Comparison of ENCODE assay signal across 26 mouse cellular contexts in genomic region chr13:42110416-42110815, GRCm38 (mm10). TPM values are rescaled to one million over a fixed set of nuclear protein-coding genes. Genes with fewer than 3 reads are reported as not detected.
A peak's percentile ranks its signal among the peaks of the same experiment; 100 is the strongest.
DNase-seq lines count a peak whose midpoint lies in the region; ATAC-seq and TF ChIP-seq lines count a peak whose summit lies in the region.
"Had no signal": no experiment of that assay in that cellular context is flagged by ENCODE, and none has a peak within 500 bp of the region (broad histone marks: within the 10 kb centered on the region; RNA-seq: fewer than 3 reads in every experiment).

No protein-coding gene starts in this region.

- no peak overlapping the region for H3K4me3 ChIP-seq in CH12.LX (replicated peaks in 1 of 3; ENCODE audit: low read depth in 2 of 3, low read length in 2 of 3, poor library complexity in 1 of 3)
- H3K4me3 ChIP-seq: forebrain, embryonic 10.5 days; forebrain, embryonic 13.5 days; heart, embryonic 12.5 days; heart, embryonic 15.5 days; hindbrain, embryonic 10.5 days had no signal

- H3K9ac ChIP-seq in CH12.LX (ENCODE audit: insufficient read depth, low read depth): no peak overlapping the region
- H3K9ac ChIP-seq: forebrain, embryonic 13.5 days; heart, embryonic 12.5 days; heart, embryonic 15.5 days; hindbrain, embryonic 14.5 days had no signal

- no peak for TF ChIP-seq RAD21 in CH12.LX (IDR thresholded peaks at IDR 0.05; ENCODE audit: low read depth, low read length)

- H3K4me2 ChIP-seq in CH12.LX (ENCODE audit: insufficient read depth, low read depth, poor library complexity, severe bottlenecking): no peak overlapping the region
- H3K4me2 ChIP-seq: forebrain, embryonic 13.5 days; heart, embryonic 12.5 days; heart, embryonic 15.5 days; hindbrain, embryonic 14.5 days had no signal

- H3K27me3 ChIP-seq in CH12.LX (replicated peaks): no peaks in the 10 kb centered on the region
- H3K27me3 ChIP-seq: forebrain, embryonic 13.5 days; heart, embryonic 12.5 days; heart, embryonic 15.5 days; Patski had no signal

- no peak for ATAC-seq in cerebellum, adult (ENCODE audit: insufficient number of reproducible peaks, low FRiP score, low TSS enrichment)
- ATAC-seq: forebrain, embryonic 13.5 days; forebrain, embryonic 16.5 days; intestine, embryonic 16.5 days; Patski had no signal

- H3K36me3 ChIP-seq in CH12.LX (replicated peaks in 1 of 2; ENCODE audit: control insufficient read depth in 1 of 2, insufficient read depth in 1 of 2, low read length in 1 of 2): peaks cover 25 to 81% of the 10 kb centered on the region in 2 experiments
- H3K36me3 ChIP-seq: forebrain, embryonic 10.5 days; heart, embryonic 12.5 days; heart, embryonic 15.5 days; hindbrain, embryonic 10.5 days had no signal

- dilution Hi-C loops in CH12.LX (cut with MboI; ENCODE audit: extremely low pct_ligation_motif_present, extremely low pct_unique_long_range_greater_than_20kb, low sequenced_read_pairs): no loop called here

- TF ChIP-seq POLR2A in CH12.LX (IDR thresholded peaks at IDR 0.05; ENCODE audit: low read depth, low read length): no peak

- peaks cover 71% of the 10 kb centered on the region for H3K79me2 ChIP-seq in CH12.LX (replicated peaks; ENCODE audit: control insufficient read depth, extremely low read depth, insufficient read depth, poor library complexity, severe bottlenecking)

- peak; percentile 10 for DNase-seq in cerebellum, adult 9-10 months
- peak; percentile 31 for DNase-seq in CH12.LX (ENCODE audit: extremely low read depth)
- DNase-seq in induced T-regulatory cell, adult 2 months (ENCODE audit: low read depth): peak; percentile 45
- no peak for DNase-seq in gastrocnemius, postnatal 10 days
- DNase-seq in left cerebral cortex, adult 8-10 months (ENCODE audit: low spot score in 2 of 2): no peak
- DNase-seq: adrenal gland, postnatal 10 days; adrenal gland, postnatal 36 days; cerebellum, adult 11 months; cerebellum, adult 2 months; cerebellum, postnatal 10 days; cerebellum, postnatal 36 days; gastrocnemius, postnatal 14 days; heart, adult 18-20 months; heart, postnatal 10 days; heart, postnatal 36 days; kidney, adult 18-20 months had no signal

- no peak for TF ChIP-seq CTCF in CH12.LX (conservative IDR thresholded peaks at IDR 0.05 in 1 of 2, IDR thresholded peaks at IDR 0.05 in 1 of 2; ENCODE audit: low read depth in 2 of 2, low read length in 2 of 2)

- peak; percentile 88 for TF ChIP-seq EP300 in CH12.LX (IDR thresholded peaks at IDR 0.05; ENCODE audit: low read length)

- H3K27ac ChIP-seq in CH12.LX (ENCODE audit: insufficient read depth, low read depth): peak overlapping the region; percentile 66; the same call in 1 of the 2 replicates
- H3K27ac ChIP-seq: forebrain, embryonic 10.5 days; forebrain, embryonic 13.5 days; heart, embryonic 15.5 days; hindbrain, embryonic 10.5 days; hindbrain, embryonic 14.5 days had no signal

- H3K4me1 ChIP-seq in CH12.LX (ENCODE audit: control insufficient read depth in 1 of 2, insufficient read depth in 2 of 2): peaks cover 35 to 80% of the 10 kb centered on the region in 2 experiments
- H3K4me1 ChIP-seq: forebrain, embryonic 13.5 days had no signal

- in situ Hi-C loops in CH12.LX (cut with MboI; ENCODE audit: low pct_ligation_motif_present, low pct_unique_long_range_greater_than_20kb, low sequenced_read_pairs): no loop called here

- no peaks in the 10 kb centered on the region for H3K9me3 ChIP-seq in CH12.LX (replicated peaks; ENCODE audit: low read length)
- H3K9me3 ChIP-seq: forebrain, embryonic 10.5 days; forebrain, embryonic 13.5 days; heart, embryonic 12.5 days; heart, embryonic 15.5 days; hindbrain, embryonic 10.5 days had no signal

TF ChIP-seq in CH12.LX, 34 proteins besides CTCF, POLR2A, EP300 and RAD21:
- TF ChIP-seq JUN (IDR thresholded peaks at IDR 0.05; ENCODE audit: insufficient read depth, low read depth, low read length) (no peak), BHLHE40 (IDR thresholded peaks at IDR 0.05; ENCODE audit: low read depth, low read length) (0 out of 2 replicates have a peak, but pooled peaks have one; percentile 38), ETS1 (conservative IDR thresholded peaks at IDR 0.05; ENCODE audit: low read depth, low read length) (peak; percentile 28; the same call in 1 of the 2 replicates), USF1 (IDR thresholded peaks at IDR 0.05; ENCODE audit: low read depth, low read length) (no peak), ZMIZ1 (IDR thresholded peaks at IDR 0.05; ENCODE audit: low read depth, low read length) (0 out of 2 replicates have a peak, but pooled peaks have one; percentile 24), MYC (IDR thresholded peaks at IDR 0.05; ENCODE audit: low read depth, low read length) (no peak), ZKSCAN1 (IDR thresholded peaks at IDR 0.05; ENCODE audit: borderline replicate concordance, low read depth, low read length) (no peak), KAT2A (IDR thresholded peaks at IDR 0.05; ENCODE audit: insufficient replicate concordance, low read length) (no peak), NELFE (IDR thresholded peaks at IDR 0.05; ENCODE audit: low read depth, low read length) (no peak), MAZ (IDR thresholded peaks at IDR 0.05; ENCODE audit: low read depth, low read length) (no peak), ZNF384 (IDR thresholded peaks at IDR 0.05; ENCODE audit: low read depth, low read length) (no peak), POLR2AphosphoS2 (IDR thresholded peaks at IDR 0.05; ENCODE audit: low read depth, low read length) (no peak), IRF4 (IDR thresholded peaks at IDR 0.05; ENCODE audit: low read depth, low read length) (peak; percentile 66), E2F4 (IDR thresholded peaks at IDR 0.05; ENCODE audit: insufficient replicate concordance, low read depth, low read length) (no peak), ZC3H11A (IDR thresholded peaks at IDR 0.05; ENCODE audit: low read depth, low read length) (no peak), PAX5 (IDR thresholded peaks at IDR 0.05; ENCODE audit: low read length) (no peak), GABPA (IDR thresholded peaks at IDR 0.05; ENCODE audit: insufficient replicate concordance, low read depth, low read length) (no peak), RCOR1 (conservative IDR thresholded peaks at IDR 0.05; ENCODE audit: low read depth, low read length) (no peak; the same call in 1 of the 2 replicates), SIN3A (IDR thresholded peaks at IDR 0.05; ENCODE audit: low read length) (peak; percentile 52; the same call in 1 of the 2 replicates), MEF2A (IDR thresholded peaks at IDR 0.05; ENCODE audit: borderline replicate concordance, low read depth, low read length) (no peak), JUND (conservative IDR thresholded peaks at IDR 0.05; ENCODE audit: low read depth, low read length) (no peak), CHD1 (IDR thresholded peaks at IDR 0.05; ENCODE audit: low read depth, low read length) (no peak), USF2 (conservative IDR thresholded peaks at IDR 0.05; ENCODE audit: low read depth, low read length) (no peak), TCF12 (IDR thresholded peaks at IDR 0.05; ENCODE audit: low read depth, low read length) (0 out of 2 replicates have a peak, but pooled peaks have one; percentile 54), MAX (IDR thresholded peaks at IDR 0.05; ENCODE audit: low read length) (no peak), NRF1 (IDR thresholded peaks at IDR 0.05; ENCODE audit: low read depth, low read length) (no peak), UBTF (IDR thresholded peaks at IDR 0.05; ENCODE audit: low read depth, low read length) (no peak), HCFC1 (IDR thresholded peaks at IDR 0.05; ENCODE audit: low read depth, low read length) (no peak), MXI1 (IDR thresholded peaks at IDR 0.05; ENCODE audit: low read depth, low read length) (no peak), ELF1 (IDR thresholded peaks at IDR 0.05; ENCODE audit: low read depth, low read length) (no peak), CHD2 (IDR thresholded peaks at IDR 0.05; ENCODE audit: low read length) (peak; percentile 58; the same call in 1 of the 2 replicates), SMC3 (IDR thresholded peaks at IDR 0.05; ENCODE audit: low read depth, low read length) (no peak), TBP (conservative IDR thresholded peaks at IDR 0.05; ENCODE audit: low read depth, low read length) (no peak), MAFK (IDR thresholded peaks at IDR 0.05; ENCODE audit: insufficient replicate concordance, low read length) (0 out of 2 replicates have a peak, but pooled peaks have one; percentile 36)
TF ChIP-seq in CH12.LX: peak in this region for 8.

RNA-seq across cellular contexts. Expression of gene Hivep1, which starts 58.6 kb away (rescaled TPM):
- 18.5 and 24.9 TPM in 2 replicates for total RNA-seq in CH12.LX (2012; rRNA removed)
- total RNA-seq in CH12.LX (2014; rRNA removed): 7.0 and 7.5 TPM in 2 replicates
- polyA plus RNA-seq in CH12.LX (2012; ENCODE audit: insufficient read length, low read depth): 46.4 and 53.3 TPM in 2 replicates
- total RNA-seq in gastrocnemius, postnatal 10 days (2021): 10 to 100 TPM; 13.7 to 22.9 TPM
- total RNA-seq in left cerebral cortex, adult 8-10 months (2022): 10 to 100 TPM; 47.6 to 60.6 (median 51.3) TPM

Comparison
In these comparisons a context has a peak if more than half of its experiments do, and no peak if none do; other contexts are left out.
1. DNase-seq: peak in cerebellum, adult 9-10 months (single experiment), CH12.LX (single experiment) and induced T-regulatory cell, adult 2 months (single experiment); none in gastrocnemius, postnatal 10 days (single experiment) and left cerebral cortex, adult 8-10 months (0 of 2).